Mouse (Mus musculus) spleen, adult 12 weeks (tissue): ENCODE measurements around the gene Csk.
A peak's percentile ranks its signal among the peaks of the same experiment; 100 is the strongest.

Experiments
- DNase-seq: peaks from one replicate; pipeline ENCODE4 v3.0.0; 2022; ENCODE audit warnings: low spot score

The Csk gene

DNA sequence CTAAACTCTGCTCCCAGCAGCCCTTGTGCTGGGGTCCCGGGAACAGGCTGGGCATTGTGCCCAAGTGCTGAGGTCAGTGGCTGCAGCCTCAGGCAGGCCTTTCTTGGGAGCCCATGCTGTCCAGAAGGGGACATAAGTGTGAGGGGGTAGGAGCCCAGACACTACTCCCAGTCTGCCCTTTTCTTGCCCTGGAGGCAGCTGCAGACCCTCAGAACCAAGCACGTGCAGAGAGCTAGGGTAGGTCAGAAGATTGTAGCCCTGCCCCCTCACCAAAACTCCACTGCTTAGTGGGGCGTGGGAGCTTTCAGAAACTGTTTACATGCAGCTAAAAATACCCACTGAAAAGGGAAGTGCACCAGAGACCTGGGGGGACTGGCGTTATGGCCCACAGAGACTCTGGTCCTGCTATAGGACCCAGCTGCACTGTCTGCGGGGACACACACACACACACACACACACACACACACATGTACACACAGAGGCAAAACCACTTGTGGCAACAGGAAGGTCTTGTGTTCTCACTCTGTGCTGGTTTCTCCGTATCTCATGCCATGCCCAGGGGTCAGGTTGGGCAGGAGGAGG lies 15.6 kb downstream of the Csk start:
- DNase-seq: no peak

DNA sequence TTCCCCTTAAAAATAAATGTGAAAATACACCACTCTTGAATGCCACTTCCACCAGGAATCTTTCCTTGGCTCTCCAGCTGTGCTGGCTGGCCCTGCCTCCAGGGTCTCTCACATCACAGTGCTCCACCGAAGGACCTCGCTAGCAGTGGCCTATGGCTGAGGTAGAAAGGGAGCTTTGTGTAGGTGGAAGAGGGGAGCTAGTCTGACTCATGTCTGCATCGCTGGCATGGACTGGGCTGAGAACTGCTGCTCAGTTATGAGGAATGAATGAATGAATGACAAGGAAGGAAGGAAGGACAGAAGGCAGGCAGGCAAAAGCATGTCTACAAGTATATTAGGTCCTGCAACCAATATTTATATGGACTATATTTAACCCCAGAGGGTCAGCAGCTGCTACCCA lies 16.2 kb downstream of the Csk start:
- no peak for DNase-seq

DNA sequence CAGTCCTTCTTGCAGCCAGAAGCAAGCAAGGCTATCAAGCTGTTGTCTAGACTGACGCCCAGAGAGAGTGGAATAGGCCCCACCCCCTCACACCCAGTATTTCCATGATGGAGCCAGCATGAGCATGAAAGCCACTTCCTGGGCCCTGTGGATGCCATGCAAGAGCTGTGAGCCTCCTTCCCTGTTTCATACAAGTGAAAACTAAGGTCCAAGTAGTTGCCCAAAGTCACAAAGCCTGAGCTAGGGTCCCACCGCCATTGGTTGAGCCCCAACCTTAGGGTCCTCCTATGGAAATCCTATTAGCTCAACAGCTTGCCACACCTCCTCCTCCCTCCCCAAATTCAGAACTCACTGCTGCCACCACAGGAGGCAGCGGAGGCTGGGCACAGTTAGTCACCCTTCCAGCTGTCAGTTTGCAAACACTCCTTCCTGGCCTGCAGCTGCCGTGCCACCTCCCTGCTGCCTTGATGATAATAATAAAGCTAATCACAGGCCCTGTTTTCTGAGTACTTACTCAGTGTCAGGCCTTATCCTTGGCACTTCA lies 19.9 kb downstream of the Csk start:
- DNase-seq: no peak

DNA sequence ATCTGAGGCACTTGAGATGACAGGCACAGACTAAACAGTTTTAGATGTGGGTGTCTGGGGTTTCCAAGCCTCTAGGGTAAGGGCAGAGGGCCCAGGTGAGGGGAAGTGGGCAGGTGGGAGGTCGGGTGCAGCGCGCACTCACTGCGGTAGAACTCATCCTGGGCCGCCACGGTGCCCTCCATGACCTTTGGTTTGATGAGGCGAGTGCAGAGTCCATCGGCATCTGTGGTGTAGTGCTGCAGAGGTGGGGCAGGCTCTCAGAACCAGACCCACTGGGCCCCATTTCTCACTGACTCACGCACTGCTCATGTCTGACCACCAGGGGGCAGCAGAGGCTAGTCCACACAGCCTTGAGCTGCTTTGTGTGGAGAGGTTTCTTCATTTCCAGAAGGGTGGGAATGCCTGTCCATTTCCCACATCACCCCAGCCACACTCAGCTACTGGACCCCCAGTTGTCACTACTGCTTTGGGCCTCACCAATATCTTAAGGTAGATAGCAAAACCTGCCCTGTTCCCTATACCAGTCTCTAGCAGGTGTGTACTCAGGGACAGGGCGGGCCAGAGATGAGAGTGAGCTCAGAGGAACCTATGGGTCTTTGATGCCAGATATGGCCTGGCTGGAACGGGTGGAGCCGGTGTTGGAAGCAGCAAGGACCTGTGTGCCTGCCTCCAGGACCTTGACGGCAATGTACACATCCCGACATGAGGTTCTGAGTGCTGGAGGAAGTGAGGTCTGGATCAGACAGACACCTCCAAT lies 24.1 kb downstream of the Csk start:
- DNase-seq: peak; percentile 77

DNA sequence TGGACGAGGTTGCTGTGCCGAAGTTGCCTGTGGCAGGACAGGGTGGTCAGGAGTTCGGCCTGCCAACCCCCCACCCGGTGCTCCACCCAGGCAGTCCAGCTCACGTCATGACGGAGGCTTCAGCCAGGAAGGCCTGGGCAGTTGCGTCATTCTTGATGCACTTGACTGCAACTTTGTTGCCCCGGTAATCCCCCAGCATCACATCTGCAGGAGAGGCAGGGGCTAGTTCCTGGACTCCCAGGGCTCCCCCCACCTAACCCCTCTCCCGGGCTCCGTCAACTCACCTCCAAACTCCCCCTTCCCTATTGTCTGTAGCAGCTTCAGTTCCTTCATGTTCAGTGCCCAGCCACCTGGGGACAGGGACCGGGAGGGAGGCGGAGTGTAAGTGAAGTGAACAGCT lies 24.7 kb downstream of the Csk start:
- DNase-seq: no peak

DNA sequence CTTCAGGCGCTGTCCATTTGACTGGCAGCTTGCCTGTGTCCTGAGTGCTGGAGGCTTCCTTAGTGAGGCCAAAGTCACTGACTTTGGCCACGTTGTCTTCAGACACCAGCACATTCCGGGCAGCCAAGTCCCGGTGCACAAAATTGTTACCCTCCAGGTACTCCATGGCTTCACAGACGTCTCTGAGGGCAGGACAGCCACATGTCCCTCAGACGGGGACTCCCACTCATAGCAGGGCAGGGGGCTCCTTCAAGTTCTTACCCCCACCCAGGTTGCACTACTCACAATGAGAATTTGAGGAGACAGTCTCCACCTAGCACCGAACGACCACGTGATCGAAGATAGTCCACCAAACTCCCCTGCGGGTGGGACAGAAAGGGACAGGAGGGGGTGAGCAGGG lies 25.5 kb downstream of the Csk start:
- DNase-seq: no peak

DNA sequence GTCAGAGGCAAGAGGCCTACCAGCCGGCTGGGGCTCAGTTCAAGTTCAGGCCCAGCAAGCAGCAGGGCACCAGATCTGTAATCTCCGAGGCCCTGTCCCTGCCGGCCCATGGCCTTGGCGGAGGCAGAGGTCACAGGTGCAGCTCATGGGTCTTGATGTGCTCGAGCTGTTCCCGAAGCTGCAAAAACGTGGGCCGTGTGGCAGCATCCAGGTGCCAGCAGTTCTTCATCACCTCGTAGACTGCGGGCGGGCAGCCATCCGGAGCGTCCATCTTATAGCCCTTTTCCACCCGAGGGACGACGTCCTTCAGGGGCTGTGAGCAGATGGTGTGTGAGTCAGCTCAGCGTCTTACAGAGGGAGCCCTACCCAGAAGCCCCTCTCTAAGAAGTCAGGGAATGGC lies 26.2 kb downstream of the Csk start:
- no peak for DNase-seq

DNA sequence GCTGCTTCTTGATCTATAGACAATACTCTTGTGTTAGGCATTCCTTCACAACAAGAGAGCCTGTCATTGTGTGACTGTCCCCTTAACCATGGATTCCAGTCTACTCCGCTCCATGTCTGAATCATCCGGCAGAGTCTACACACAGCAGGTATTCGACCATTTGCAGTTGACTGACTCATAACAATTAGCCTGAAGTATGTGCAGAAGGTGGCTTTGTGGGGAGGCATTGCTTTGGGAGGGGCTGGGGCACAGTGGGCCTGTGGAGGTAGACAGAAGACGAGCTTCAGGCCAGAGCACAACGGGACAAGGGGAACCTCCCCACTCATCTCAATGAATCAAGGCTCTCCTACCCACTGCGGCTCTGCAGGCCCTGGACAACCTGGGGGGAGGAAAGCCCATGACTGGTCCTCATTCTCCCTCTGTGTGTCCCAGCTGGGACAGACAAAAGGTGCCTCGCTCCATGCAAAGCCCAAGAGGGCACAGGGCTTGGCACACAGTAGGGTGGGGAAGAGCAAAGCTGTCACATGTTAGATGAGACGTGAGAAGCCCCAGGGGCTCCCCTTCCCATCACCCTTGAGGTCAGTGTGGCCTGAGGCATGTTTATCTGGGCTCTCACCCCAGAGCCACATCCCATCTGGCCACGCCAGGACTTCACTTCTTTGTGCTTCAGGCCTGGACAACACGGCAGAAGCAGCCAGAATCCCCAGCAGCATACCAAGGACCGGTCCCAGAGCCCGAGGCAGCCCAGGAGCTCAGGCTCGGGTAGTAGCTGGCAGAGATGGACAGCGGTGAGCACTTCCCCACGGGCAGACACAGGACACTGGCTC lies 27.5 kb downstream of the Csk start:
- no peak for DNase-seq

DNA sequence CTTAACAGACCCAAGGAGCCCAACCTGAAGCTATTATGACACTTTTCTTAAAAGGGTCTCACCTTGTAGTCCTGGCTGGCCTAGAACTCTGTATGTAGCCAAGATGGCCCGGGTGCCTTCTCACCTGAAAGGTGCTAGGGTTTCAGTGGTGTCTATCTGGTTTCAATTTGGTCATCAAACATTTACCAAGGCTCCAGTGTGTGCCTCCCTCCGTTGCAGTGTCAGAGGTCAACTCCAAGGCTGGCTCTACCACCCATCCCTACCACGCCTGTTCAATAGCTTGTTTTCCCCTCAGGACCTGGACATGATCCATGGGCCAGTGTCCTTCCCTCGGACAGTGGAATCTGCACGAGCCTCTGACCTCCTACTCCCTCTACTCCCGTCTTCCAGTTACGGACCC lies 29.1 kb downstream of the Csk start:
- DNase-seq: no peak

DNA sequence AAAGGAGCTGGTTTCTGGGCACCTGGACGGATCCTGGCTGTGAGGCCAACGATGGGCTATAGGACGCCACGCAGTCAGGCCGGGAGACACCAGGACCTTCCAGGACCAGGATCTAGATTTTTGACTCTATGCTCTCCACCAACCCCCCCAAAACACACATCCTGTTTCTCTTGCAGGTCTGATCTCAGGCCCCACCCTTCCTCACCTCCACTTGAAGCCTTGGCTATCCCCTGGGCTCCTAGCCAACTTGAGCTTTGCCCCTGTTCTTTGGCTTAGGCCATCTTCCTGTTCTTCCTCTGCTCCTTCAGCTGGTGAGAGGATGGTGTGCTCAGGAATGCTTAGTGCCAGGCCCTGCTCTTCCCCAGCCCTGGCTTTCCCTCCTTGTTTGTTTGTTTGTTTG lies 32.8 kb downstream of the Csk start, which contains the start of gene Lman1l:
Gene Lman1l (minus strand): TSS at position 101 of the 400 bp plus-strand sequence.
- no peak for DNase-seq

DNA sequence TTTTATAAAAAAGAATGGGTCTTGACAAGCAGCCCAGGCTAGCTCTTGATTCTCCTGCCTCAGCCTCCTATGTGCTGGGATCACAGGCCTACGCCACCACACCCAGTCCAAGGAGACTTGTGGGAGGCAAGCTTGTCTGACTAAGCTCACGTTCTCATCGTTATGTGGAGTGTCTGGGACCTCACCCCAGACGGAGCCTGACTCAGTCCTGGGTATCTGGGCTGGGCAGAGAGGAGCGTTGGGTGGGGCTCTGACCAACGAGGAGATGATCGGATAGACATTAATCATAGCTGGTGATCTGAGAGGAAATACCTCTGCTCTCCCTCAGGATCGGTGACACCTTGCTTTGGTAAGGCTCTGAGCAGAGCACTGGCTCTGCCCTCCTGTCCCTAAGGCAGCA lies 34.6 kb downstream of the Csk start:
- DNase-seq: no peak

DNA sequence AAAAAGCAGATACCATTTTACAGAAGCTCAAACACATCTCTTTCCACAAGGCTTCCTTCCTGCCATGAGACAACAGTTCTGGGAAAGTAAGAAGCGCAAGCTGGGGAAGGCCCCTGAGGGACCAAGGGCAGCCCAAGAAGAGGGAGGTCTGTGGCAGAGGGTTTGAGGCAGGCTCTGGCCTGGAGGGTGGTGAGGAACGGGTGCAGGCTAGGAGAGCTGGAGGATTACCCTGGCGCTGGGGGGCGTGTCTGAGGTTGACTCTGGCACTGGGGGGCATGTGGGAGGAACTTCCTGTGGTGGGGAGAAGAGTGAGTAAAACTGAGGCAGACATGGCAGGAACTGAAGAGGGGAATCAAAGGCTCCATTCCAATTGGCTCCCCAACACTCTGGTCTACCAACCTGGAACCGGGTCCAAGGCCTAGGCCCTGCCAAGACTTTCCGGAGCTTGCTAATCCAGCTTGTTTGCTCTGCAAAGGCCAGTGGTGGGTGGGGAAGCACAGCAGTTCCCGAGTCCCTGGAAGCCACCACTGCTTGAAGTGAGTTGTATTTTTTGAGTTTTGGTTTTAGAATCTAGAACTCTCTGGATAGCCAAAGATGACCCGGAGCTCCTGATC lies 35.8 kb downstream of the Csk start:
- DNase-seq: no peak

DNA sequence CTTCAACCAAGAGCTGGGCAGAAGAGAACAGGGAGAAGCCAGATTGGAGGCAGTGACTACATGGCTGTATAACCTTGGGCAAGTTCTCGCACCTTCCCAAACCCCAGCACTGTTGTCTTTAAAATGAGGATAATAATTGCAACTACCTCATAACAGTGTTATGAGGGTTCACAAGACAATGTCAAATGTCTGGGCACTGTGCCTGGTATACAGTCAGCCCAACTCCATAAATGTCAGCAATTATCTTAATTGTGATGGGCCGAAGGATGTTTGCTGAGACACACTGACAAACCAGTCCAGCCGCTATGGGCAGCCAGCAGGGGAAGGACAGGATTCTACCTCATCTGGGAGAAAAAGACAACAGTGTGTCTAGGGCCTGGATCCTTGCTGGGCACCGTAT lies 38.6 kb downstream of the Csk start:
- no peak for DNase-seq

DNA sequence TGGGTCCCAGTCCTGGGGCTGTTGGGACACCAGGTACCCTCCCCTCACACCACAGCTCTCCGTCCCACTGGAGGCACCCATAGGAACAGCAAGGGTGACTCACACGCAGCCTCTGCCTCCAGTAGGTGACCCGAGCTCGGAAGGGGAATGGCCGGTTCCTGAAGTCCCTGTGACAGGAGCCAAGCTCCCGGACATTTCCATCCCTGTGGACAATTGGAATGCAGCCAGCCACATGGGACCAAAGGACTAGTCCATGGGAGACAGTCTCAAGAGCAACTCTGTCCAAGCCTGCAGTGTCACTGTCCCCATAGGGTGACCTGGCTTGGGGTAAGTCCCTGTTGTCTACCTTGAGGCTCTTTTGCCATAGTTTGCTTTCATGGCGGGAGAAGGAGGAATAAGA lies 39.5 kb downstream of the Csk start:
- no peak for DNase-seq

DNA sequence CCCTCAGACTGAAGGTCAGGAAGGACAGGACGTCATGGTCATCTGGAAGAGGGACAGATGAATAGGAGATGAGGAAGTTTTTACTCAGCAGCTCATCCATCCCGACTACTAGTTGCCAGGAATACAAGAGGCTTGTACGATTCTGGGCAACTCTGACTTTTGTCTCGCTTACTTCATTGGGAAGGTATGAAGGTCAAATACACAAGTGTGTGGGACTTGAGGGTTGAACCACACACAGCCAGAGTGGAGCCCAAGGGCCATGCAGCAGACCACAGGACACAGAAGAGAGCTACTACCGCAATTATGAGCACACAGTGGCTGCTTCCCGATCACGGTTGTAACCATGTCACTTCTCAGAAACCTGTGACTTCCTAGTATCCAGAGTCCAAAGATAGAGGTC lies 40.8 kb downstream of the Csk start:
- no peak for DNase-seq

DNA sequence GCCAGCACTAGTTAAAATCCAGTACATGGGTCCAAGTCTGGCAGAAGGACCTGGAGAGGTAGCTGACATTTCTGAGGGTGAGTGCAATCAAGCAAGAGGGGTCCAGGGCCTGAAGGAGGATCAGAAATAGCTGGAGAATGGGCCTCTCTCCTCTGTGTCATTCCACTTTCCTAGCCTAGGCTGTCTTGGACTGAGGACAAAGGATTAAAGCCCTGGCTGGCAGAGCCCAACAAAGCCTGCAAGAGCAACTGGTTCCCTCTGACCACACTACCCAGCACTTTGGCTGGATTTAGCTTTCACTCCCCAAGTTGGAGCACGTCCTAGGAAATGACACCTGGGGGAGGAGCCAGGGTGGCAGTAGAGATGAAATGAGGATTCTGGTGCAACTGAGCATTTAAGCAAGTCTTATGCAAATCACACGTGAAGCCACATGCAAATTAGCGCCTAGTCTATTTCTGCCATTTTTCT lies 43.0 kb downstream of the Csk start:
- no peak for DNase-seq

DNA sequence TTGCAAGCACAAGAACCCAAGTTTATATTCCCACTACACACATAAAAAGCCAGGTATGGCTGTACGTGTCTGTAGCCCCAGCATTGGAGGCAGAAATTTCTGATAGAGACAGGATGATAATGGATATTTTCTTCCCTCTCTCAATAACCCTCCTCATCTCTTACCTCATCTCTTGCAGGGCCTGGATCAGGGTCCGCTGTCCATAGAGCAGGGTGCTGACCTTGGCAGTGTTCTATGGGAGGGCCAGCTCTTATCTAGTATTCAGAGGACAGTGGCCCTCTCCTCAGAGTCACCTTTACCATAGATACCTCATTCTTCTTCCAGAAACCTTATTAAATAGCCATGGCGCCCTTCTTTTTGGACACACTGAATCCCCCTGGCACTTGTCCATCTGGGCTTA lies 43.6 kb downstream of the Csk start:
- DNase-seq: no peak

DNA sequence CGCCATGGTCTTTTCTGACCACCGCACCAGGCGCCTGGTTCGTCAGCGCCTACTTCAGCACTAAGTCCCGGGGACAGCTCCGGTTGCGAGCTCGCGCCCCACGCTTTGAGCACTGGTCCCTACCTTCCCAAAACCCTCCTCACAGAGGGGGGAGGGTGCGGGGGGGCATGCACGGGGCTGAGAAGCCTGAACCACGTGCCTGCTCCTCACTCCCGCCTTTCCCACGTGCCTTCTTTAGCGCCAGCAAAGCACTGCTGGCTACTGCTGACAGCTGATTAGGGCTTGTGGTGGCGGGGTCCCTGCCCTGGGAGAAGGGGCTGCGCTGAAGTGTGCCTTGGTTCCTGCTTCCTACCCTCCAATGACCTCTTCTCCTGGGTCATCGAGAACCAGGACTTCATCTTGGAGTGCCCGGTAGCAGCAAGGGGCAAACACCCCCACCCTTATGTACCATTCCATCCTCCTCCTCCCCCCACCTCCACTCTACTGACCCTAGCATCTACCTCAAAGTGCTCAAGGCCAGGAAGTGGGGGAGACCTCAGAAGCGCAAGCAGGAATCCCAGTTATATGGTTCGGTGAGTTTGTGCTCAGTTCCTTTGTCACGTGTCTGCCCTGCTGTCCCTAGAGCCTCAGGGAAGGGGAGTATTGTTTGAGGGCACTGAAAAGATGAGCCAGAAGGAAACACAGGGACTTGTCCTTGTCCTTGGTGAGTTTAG lies 47.1 kb downstream of the Csk start, which contains the start of gene Cplx3:
Gene Cplx3 (minus strand): TSS at position 143 of the 713 bp plus-strand sequence.
- DNase-seq: no peak

DNA sequence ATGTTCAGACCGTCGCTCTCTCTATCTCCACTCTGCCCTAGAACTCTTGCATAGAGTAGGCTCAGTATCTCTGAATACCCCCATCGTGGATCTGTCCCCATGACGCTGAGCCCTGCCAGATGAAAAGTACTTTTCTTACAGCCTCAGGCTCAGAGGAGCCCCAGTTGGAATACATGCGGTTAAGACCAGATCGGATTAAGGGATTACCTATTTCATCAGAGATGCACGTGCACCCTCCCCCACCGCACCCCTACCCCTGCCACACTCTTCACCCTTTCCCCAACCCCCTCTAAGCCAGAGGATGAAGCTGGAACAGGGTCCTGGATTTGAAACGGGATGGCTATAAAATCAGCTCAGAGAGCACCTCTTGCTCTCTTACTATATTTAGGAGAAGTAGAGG lies 47.9 kb downstream of the Csk start:
- no peak for DNase-seq

DNA sequence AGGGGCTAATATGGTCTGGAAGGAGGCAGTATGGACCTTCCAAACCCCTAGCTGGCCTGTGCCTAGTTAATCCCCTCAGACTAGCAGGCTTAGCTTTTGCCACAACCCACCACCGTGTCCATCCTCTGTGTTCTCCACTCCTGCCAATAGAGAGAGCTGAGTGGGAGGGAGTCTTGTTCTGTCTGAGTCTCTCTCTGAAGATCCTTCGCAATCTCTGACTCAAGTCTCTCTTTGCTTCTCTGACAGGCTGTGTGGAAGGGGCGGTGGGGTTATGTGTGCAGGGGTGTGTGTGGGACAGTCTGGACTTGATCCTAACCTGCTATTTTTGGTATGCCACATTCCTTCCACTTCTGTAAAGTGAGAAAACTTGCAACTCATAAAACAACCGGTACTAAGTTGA lies 48.6 kb downstream of the Csk start:
- no peak for DNase-seq

DNA sequence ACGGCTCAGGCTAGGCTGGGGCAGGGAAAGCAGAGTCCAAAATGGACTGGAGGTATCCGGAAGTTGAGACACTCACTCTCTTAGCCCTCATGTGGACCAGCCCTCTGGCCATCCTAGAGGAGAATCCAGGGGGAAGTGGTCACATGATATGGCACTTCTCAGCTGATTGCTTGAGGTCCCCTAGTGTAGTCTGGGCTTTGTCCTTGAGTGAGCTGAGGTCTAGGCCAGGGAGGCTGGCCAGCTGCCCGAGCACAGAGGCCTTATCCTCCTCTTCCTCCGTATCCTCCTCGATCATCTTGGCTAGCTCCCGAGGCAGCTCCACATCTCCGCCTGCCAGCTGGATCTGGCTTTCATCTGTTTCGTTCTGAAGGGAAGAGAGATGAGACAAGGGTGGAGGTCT lies 51.3 kb downstream of the Csk start:
- no peak for DNase-seq

DNA sequence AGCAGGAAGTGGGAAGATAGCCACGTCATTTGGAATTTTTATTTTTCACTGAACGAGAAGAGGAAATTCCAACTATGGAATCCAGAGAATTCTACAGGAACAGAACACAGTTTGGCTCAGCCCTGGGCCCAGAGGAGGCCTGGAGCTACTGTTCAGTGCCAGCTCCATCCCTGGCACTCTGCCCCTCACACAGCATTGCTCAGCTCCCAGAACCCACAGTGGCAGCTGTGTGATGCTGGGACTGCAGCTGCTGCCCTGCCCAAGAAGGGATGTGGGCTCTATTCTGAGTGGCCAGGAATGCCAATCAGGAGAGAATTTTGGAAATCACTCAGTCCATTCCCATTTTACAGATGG lies 52.1 kb downstream of the Csk start:
- no peak for DNase-seq
